Mouse (Mus musculus): ENCODE measurements around the gene Smpx.

DNA sequence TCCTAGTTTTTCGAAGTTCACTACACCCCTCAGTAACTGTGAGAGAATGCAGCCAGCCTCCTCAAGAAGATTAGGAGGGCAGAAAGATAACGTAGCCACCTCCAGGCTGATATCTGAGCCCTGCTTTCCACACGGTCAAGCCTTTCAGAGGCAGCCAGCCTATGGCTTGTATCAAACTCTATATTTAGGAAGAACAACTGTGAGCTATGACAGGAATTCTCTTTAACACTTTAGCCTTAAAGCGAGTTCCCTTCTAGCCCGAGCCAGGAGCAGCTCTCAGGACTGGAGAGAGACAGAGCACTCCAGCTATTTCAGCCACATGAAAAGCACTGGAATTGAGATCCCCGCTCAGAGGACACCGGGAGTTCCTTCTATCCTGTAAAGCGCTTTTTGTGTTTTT, at the start of gene Smpx:
- no peak for TF ChIP-seq POLR2A (IDR thresholded peaks at IDR 0.05; ENCODE audit: control insufficient read depth, extremely low read depth, insufficient read depth, low read length, poor library complexity)
- TF ChIP-seq CTCF (IDR thresholded peaks at IDR 0.05; ENCODE audit: borderline replicate concordance, control insufficient read depth, extremely low read depth, insufficient read depth, low read length, poor library complexity) = no peak

All from thymus, adult 2 months (tissue).